Mouse (Mus musculus): ENCODE results near the gene Mthfd1l.
"Not testable (repeated sequence)": the region's sequence is repeated elsewhere in the genome, so short reads cannot be mapped to it uniquely, and the experiment has no call there.

Mthfd1l gene

GRCm38 (mm10) chr10:4044421-4044820 is 71.5 kb downstream of the Mthfd1l start:
- CTCF ChIA-PET: no interaction called here

DNA sequence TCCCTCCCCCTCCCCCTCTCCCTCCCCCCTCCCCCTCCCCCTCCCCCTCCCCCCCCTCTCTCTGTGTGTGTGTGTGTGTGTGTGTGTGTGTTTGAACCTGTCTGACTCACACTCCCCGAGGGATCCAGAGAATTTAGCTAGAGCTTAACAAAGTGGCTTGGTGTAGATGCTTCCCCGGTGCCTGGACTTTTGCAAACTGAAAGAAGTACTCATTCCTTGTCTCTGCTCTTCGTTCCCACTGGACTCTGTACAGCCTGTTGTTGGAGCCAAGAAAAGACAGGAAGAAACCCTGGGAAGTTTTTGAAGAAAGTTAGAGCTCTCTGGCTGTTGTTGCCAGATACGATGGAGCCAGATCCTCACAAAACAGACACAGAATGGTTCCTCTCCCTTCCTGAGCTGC is 73.6 kb downstream of the Mthfd1l start:
- CTCF ChIA-PET: interaction anchor here (0.7 kb wide), 1 partner anchor 36 kb away, joined by 3 read pairs; no protein-coding TSS in a partner anchor

DNA sequence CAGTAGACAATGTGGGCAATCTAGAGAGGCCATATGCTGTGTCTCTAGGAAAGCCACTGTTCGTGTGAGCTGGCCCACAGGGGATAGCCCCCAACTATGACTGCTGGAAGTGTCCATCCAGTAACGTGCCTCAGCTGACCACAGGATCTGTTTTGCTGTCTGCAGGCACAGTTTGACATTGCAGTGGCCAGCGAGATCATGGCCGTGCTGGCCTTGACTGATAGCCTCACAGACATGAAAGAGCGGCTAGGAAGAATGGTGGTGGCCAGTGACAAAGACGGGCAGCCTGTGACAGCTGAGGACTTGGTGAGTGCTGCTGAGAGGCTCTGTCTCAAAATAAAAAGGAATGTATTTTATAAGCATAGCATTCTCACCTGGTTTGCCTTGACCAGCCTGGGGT is 74.7 kb downstream of the Mthfd1l start:
- CTCF ChIA-PET: no interaction called here

- CTCF ChIA-PET: interaction anchor here (0.7 kb wide), 1 partner anchor 12 kb away, joined by 3 read pairs; no protein-coding TSS in a partner anchor
Measured at GRCm38 (mm10) chr10:4050236-4050635, 77.3 kb downstream of the Mthfd1l start.

DNA sequence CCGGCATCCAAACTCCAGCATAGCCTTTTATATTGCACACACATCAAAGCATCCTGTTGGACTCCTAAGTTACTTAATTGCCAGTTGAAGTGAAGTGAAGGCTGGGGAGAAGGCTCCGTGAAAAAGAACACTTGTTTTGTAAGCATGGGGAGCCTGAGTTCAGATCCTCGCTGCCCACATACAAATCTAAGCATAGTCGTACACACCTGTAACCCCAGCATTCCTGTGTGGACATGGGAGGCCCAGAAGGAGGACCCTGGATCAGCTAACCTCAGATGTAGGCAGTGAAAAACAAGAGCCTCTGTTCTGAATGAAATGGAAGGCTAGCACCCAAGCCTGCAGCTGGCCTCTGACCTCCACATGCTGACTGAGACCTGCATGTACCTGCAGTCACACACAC is 79.8 kb downstream of the Mthfd1l start:
- CTCF ChIA-PET: no interaction called here

DNA sequence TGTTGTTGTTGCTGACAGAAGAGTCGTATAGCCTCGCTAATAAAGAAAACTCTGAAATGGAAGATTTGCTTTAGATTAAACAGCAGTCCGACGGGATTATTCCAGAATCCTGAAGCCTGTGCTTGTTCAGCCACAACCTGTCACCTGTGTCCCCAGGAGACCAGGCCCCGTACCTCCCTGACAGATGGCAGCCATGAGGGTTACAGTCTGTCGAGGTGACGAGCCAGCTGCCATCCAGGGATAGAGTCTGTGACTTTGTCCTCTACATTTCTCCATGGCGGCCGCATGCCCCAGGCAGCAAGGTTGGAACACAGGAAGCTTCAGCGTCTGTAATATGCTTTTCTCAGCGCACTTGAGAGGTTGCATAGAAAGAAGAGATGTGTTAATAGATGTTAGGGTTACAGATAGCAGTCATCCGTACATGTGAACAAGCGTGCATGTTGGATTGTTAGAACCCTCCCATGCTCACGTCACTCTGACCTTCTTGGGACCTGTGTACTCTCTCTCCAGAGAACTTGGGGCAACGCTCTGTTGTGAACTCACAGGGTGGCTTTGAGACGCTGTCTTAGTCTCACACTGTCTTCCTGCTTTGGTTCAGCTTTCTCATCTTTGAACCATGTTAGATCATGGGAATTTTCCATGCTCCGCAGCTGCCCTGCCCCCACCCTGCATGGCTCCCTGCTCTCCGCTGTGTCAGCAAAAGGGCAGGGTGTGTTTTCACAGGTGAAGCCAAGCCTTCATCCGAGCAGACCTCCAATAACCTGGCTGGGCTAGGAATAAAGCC is 80.6 kb downstream of the Mthfd1l start:
- CTCF ChIA-PET: no interaction called here

- CTCF ChIA-PET: no interaction called here
Measured at GRCm38 (mm10) chr10:4054589-4054988, 81.7 kb downstream of the Mthfd1l start.

DNA sequence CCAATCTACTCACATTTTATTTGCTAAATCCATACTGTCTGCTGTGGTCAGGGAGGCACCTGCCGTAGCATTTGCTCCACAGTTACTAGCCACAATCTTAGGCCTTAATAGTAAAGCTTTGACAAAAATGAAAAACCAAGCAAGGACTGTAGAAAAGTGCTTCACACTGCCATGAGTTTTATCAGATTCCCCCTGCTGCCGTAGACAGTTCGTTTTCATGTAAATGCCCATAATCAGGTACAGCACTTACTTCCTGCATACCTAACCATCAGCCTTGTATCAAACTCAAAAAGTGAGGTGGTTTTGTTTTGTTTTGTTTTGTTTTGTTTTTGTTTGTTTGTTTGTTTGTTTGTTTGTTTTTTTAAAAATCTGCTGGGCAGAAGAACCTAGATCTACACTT is 84.5 kb downstream of the Mthfd1l start:
- CTCF ChIA-PET: no interaction called here

DNA sequence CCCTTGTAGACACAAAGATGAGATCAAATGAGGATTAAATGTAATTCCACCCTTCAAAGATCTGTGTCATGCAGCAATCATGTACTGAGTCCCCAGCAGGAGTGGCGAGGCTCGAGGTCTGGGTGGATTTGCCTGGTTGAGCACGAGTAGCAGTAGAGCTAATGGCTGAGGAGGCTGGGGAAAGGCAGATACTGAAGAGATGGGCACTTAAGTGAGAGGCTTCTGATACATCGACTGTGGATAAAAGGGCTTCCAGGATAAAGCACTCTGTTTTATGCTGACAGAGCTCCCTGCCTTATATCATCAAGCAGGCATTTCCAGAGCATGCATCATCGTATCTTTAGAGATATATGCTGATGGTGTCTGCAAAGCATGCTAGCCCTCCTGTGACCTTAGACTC is 84.9 kb downstream of the Mthfd1l start:
- CTCF ChIA-PET: no interaction called here

GRCm38 (mm10) chr10:4061071-4061987 is 88.4 kb downstream of the Mthfd1l start:
- CTCF ChIA-PET: interaction anchor here (0.5 kb wide), 1 partner anchor 277 kb away, joined by 5 read pairs; no protein-coding TSS in a partner anchor

DNA sequence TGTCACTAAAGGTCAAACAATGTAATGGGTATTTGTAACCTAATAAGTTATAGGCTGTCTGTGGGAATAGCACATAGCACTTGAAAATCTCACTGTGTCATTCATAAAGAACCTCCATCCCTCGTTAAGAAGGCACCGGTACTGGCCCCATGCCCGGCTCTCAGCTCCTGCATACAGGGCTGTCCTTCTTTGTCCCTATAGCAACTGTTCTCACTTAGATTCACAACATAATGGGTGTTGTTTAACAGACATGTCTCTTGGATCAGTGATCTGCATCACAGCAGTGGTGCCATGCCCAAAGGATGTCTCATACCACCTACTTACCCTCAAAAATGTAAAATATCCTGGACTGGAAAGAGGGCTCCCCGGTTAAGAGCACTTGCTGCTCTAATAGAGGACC is 90.6 kb downstream of the Mthfd1l start:
- CTCF ChIA-PET: no interaction called here

DNA sequence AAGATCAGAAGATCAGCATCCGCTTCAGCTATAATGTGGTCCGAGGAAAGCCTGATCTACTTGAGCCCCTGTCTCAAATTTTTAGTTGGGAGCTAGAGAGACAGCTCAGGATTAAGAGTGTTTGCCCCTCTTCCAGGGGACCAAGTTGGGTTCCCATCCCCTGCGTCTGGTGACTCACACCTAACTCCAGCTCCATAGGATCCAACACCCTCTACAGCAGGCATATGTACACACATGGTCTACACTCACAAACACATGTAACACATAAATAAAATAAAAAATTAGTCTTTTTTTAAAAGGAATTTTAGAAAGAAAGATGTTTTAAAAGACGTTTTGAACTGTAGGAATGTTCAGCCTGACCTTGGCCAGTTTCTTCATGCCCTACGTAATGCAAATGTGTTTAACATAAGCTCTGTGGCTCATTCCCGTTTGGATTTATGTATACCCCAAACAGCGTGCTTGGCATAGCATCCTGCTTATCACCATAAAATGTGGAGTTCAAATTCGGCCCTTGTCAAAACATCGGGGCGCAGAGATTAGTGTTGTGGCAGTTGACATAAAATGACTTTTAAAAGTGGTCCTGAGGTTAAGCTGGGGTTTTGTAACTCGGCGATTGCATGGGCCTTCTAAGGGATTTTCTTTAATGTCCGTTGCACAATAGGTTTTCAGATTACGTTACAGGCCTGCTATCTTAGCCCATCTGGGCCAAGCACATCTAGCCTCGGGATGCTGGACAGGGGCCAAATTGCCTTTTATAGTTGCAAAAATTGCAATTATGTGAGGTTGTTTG is 92.6 kb downstream of the Mthfd1l start:
- CTCF ChIA-PET: interaction anchor here (0.7 kb wide), 1 partner anchor 29 kb away, joined by 11 read pairs; no protein-coding TSS in a partner anchor

DNA sequence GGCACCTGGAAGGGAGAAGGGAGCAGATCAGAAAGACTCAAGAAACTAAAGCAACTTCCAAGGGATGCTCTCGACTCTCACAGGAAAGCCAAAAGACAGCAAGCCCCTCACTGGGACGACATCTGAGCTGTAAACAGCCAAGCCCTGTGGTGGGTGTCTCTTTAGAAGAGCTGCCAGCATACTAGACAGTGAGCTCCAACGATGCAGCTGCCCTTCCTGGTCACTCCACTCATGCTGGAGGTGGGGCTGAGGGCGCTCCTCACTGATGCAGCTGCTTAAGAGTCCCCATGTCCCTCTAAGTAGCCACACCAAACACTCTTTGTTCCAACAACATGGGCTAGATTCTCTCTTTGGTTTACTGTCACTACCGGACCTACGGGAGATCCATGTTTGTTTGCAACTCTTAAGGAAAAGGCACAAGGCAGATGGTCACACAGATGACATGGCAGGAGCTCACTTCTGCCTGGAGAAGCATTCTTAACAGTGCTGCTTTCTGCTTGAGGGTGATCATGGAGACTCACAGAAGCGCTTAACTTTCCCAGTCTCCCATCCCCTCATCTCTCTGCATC is 96.4 kb downstream of the Mthfd1l start:
- CTCF ChIA-PET: no interaction called here

DNA sequence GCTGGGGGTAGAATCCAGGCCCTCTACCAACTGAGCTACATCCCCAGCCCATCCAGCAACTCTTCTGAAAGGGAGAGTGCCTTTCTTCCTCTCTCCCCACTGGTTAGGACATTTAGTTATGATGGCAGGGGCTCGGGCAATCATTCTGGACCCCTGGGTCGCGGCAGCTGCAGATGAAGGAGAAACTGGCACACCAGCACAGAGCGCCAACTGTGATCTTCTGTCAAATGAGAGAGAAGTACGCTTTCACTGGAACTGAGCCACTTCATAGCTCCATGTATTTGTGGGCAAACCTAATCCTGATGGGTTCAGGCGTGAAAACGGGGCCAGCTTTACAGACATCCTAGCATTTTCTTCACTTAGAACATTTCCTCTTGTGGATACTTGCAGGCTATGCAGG is 97.1 kb downstream of the Mthfd1l start:
- CTCF ChIA-PET: no interaction called here

GRCm38 (mm10) chr10:4071069-4071844 is 98.3 kb downstream of the Mthfd1l start:
- CTCF ChIA-PET: no interaction called here

DNA sequence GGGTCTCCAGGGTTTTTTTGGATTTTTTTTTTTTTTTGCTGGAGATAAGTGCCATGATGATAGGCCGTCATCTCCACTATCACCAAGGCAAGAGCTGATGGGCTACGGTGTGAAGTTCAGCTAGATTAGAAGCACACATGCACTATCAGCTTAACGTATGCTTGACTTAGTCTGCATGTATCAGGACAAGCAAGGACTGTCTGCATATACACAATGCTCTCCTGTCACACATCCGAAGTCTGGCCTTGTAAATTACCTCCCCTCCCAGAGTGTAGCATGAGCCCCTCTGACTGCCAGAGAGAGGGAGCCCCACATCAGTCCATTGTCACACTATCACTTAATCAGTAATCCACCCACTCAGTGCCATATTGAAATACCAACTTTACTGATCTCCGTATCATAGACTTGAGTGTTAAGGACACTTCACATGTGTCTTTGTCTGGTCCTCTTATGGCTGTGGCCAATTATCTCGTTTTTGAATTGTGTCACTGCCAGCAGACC is 99.0 kb downstream of the Mthfd1l start:
- CTCF ChIA-PET: no interaction called here

DNA sequence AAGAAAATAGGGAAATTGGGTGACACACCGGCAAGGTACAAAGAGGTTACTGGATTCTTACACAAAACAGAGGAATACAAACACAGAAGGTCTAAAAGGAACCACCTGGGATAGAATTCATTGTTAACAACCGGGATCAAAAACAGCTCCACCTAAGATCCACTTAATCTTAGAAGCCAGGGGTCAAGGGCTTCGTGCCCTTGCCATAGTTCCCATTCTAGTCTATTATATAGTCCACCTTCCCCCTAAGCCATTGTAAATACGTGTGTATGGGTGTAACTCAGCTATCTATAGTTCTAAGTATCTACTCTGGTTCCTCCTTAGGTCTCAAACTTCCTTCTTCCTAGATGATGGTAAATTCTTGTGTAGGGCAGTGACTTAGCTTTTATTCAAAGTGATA is 99.6 kb downstream of the Mthfd1l start:
- CTCF ChIA-PET: not testable (repeated sequence)

DNA sequence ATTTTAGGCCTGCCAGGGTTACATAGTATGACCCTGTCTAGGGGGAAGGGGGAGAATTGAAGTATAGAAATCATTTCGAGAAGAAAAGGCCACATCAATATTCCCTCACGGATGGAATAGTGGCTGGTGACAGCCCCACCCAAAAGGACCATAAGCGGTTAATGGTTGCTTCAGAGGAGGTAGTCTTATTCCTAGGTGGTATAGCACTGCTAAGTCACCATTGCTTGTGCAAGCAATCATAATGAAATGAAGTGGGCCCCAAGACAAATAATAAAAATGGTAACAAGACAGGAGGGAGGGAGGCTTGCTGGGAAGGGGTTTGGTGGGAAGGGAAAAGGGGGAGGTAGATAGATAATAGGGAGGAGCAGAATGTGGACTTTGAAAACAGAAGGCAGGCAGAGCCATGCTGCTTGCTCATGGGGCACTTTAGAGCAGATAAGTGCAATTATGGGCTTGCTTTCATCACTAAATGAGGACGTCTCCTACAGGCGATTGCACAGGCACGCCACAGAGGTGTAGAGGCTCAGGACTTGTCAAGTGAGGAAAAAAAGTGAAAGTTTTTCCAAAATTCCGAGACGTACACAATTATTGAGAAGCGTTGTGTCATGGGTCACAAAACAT is 105.4 kb downstream of the Mthfd1l start:
- CTCF ChIA-PET: no interaction called here

DNA sequence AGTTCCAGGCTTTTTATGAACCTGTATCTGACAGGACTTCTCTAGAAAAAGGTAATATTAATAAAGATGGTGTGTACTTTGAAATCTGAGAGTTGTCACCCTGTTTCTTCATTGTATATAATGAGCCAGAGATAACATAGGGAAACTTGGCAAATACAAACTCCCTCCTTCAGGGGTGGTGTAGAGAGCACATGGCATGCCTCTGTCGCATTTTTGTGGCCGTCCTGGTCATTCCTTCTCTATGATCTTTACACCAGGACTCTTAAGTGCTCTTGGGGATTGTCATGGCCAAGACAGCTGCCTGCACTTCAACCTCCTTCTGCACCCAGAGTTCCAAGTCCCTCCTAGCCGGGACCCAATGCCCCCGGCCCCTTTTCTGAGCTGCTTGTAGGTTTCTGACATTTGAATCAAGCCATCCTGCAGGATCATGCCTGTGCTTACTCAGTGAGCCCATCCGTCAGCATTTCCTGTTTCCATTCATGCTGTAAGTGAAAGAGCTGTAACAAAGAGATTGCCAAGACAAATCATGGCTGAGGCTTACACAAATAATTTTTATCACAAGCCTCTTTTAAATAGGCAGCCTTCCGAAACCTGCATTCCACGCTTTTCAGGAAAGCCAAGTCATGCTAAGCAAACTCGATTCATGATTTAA is 106.2 kb downstream of the Mthfd1l start:
- CTCF ChIA-PET: no interaction called here
